Mouse (Mus musculus) G1E (cell line): ENCODE data around the gene 2010003K11Rik. TPM values are rescaled to one million over a fixed set of nuclear protein-coding genes. Genes with fewer than 3 reads are reported as not detected.

Experiments used
- ATAC-seq: 2 replicates; pipeline ENCODE4 v1.8.0; 2016; ENCODE audit warnings: mild to moderate bottlenecking; ENCODE audit not compliant: insufficient number of reproducible peaks, poor library complexity, low FRiP score, severe bottlenecking; ENCODE audit errors: extremely low read depth
- DNase-seq: peaks from one replicate; pipeline ENCODE4 v3.0.0; 2012; ENCODE audit warnings: low spot score
- H3K27me3 ChIP-seq: 2 replicates; pipeline ENCODE4 v1.6.1; 2012; ENCODE audit warnings: mild to moderate bottlenecking, low read length, inconsistent platforms; ENCODE audit not compliant: insufficient read depth
- H3K36me3 ChIP-seq: replicated peaks from 2 replicates; pipeline ENCODE3; 2012; ENCODE audit warnings: mild to moderate bottlenecking, inconsistent platforms
- H3K4me1 ChIP-seq: 2 replicates; pipeline ENCODE4 v1.6.1; 2012; ENCODE audit warnings: low read depth, low read length, inconsistent platforms, mixed read lengths; ENCODE audit not compliant: insufficient read depth
- H3K4me3 ChIP-seq: 2 replicates; pipeline ENCODE4 v1.5.1; 2012; ENCODE audit warnings: low read depth, mild to moderate bottlenecking, inconsistent platforms, low read length, moderate library complexity, mixed read lengths
- H3K9me3 ChIP-seq: replicated peaks from 2 replicates; pipeline ENCODE4 v1.6.1; 2012; ENCODE audit warnings: inconsistent platforms
- CTCF ChIP-seq: IDR thresholded peaks from 2 replicates; pipeline ENCODE4 v1.5.1; 2012; ENCODE audit warnings: low read depth, low read length, inconsistent platforms, mixed read lengths
- GATA1 ChIP-seq: IDR thresholded peaks from 2 replicates; pipeline ENCODE4 v1.6.1; 2012; ENCODE audit warnings: borderline replicate concordance, low read length, inconsistent platforms, mixed read lengths
- GATA2 ChIP-seq: IDR thresholded peaks from 2 replicates; pipeline ENCODE4 v1.6.1; 2012; ENCODE audit warnings: low read depth, low read length, inconsistent platforms, borderline replicate concordance
- POLR2AphosphoS5 ChIP-seq: IDR thresholded peaks from 2 replicates; pipeline ENCODE4 v1.6.1; 2012; ENCODE audit warnings: low read depth, low read length, inconsistent platforms; ENCODE audit not compliant: insufficient replicate concordance
- TAL1 ChIP-seq: conservative IDR thresholded peaks from 2 replicates; pipeline ENCODE4 v1.6.1; 2012; ENCODE audit warnings: low read depth, low read length, inconsistent platforms, mixed read lengths
- polyA plus RNA-seq: library from polyadenylated mRNA; stranded (reverse); fragments of >175 nt; gene quantifications from 2 replicates; pipeline ENCODE4 v1.2.3, GENCODE M21; 2012
- total RNA-seq, 2 experiments: library from RNA; stranded (forward) in 1 of 2; stranded (reverse) in 1 of 2; fragments of 200-1000 nt in 1 of 2; fragments of >200 nt in 1 of 2; fragmentation: Nextera tagmentation in 1 of 2; gene quantifications; 2 replicates each; pipeline ENCODE4 v1.2.3; 2014 to 2017

2010003K11Rik gene
- total RNA-seq (2014; fragmentation: Nextera tagmentation) (not detected in 2 replicates), total RNA-seq (2017) (0.11 TPM in 1 of 2 replicates, not detected in the other), polyA plus RNA-seq (not detected in 2 replicates)

GRCm38 (mm10) chr19:4498062-4498933 is at the start of gene 2010003K11Rik:
2010003K11Rik (minus strand) TSS chr19:4498583.
- DNase-seq (no peak), ATAC-seq (no peak)
- Histone ChIP-seq H3K36me3 (no peaks in the 10 kb centered on the region), H3K9me3 (no peaks in the 10 kb centered on the region), H3K4me1 (peaks cover 7% of the 10 kb centered on the region), H3K4me3 (no peak within 1 kb of the TSS), H3K27me3 (peaks cover 17% of the 10 kb centered on the region)
- TF ChIP-seq TAL1 (no peak), POLR2AphosphoS5 (no peak)

GRCm38 (mm10) chr19:4547801-4548200 is 49.4 kb upstream of the 2010003K11Rik start:
- Histone ChIP-seq H3K27me3 (peaks cover 3% of the 10 kb centered on the region; the same call in 1 of the 2 replicates), H3K36me3 (no peaks in the 10 kb centered on the region), H3K4me1 (no peaks in the 10 kb centered on the region), H3K4me3 (no peak overlapping the region), H3K9me3 (no peaks in the 10 kb centered on the region)
- DNase-seq (no peak), ATAC-seq (no peak)
- no peak for TF ChIP-seq TAL1
- no peak for TF ChIP-seq GATA1
- no peak for TF ChIP-seq POLR2AphosphoS5
- no peak for TF ChIP-seq CTCF
- TF ChIP-seq GATA2 = no peak

DNA sequence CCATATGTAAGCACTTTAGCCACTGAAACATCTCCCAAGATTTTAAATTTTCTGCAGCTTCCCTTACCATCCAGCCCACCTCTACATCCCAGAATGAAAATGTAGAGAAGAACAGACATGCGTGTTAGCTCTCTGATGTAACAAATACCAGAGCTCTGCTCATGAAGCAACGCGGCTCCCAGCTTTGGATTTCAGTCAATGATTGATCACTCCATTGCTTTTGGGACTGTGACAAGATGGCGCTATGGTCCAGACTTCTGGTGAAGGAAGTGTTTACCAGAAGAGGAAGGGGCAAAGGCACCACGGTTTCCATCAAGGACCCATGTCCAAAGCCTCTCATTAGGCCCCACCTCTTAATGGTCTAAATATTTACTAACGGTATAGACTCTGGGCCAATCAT is 47.5 kb upstream of the 2010003K11Rik start:
- H3K36me3 ChIP-seq = no peaks in the 10 kb centered on the region
- H3K4me1 ChIP-seq = no peaks in the 10 kb centered on the region
- no peaks in the 10 kb centered on the region for H3K9me3 ChIP-seq
- DNase-seq (no peak), ATAC-seq (no peak)
- TF ChIP-seq POLR2AphosphoS5 = no peak
- TF ChIP-seq GATA1 = no peak
- TF ChIP-seq GATA2 = no peak
- no peak for TF ChIP-seq CTCF
- no peak for TF ChIP-seq TAL1
- peaks cover 7% of the 10 kb centered on the region for H3K27me3 ChIP-seq
- H3K4me3 ChIP-seq = no peak overlapping the region

- ATAC-seq (no peak), DNase-seq (no peak)
- TF ChIP-seq TAL1 (no peak), CTCF (no peak), POLR2AphosphoS5 (no peak), GATA1 (no peak), GATA2 (no peak)
- H3K27me3 ChIP-seq = peaks cover 7% of the 10 kb centered on the region
- no peaks in the 10 kb centered on the region for H3K4me1 ChIP-seq
- H3K9me3 ChIP-seq = no peaks in the 10 kb centered on the region
- no peak overlapping the region for H3K4me3 ChIP-seq
- H3K36me3 ChIP-seq = no peaks in the 10 kb centered on the region
Observed at GRCm38 (mm10) chr19:4545091-4545490, 46.7 kb upstream of the 2010003K11Rik start.

DNA sequence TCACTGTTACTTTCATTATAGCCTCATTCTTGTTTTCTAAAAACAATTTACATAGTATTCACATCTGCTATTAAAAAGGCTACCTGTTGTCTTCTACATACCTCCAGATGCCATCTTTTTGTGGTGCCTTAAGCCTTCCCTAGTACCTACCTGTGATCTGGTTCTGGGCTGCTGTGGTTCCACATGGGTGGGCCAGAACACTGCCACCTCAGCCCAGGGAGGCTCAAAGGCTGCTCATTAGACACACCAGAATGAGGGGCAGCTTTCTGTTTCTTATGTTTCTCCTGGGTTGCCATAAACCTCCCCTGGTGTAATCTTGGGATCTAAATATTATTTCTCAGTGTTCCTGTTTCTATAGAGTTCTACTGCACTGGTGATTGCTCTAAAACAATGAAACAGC is 43.7 kb upstream of the 2010003K11Rik start:
- ATAC-seq = no peak
- no peaks in the 10 kb centered on the region for H3K4me1 ChIP-seq
- H3K4me3 ChIP-seq = no peak overlapping the region
- no peak for DNase-seq
- no peaks in the 10 kb centered on the region for H3K9me3 ChIP-seq
- no peaks in the 10 kb centered on the region for H3K36me3 ChIP-seq
- TF ChIP-seq TAL1 = no peak
- no peak for TF ChIP-seq GATA2
- no peak for TF ChIP-seq CTCF
- no peak for TF ChIP-seq POLR2AphosphoS5
- TF ChIP-seq GATA1 = no peak
- peaks cover 4% of the 10 kb centered on the region; the same call in 1 of the 2 replicates for H3K27me3 ChIP-seq

GRCm38 (mm10) chr19:4540992-4541391 is 42.6 kb upstream of the 2010003K11Rik start:
- no peaks in the 10 kb centered on the region for H3K4me1 ChIP-seq

More at GRCm38 (mm10) chr19:4540992-4541391, 42.6 kb upstream of the 2010003K11Rik start:
- Histone ChIP-seq H3K27me3 (peaks cover 4% of the 10 kb centered on the region; the same call in 1 of the 2 replicates), H3K4me3 (no peak overlapping the region), H3K36me3 (no peaks in the 10 kb centered on the region), H3K9me3 (no peaks in the 10 kb centered on the region)
- DNase-seq (no peak), ATAC-seq (no peak)
- TF ChIP-seq POLR2AphosphoS5 (no peak), GATA2 (no peak), CTCF (no peak), GATA1 (no peak), TAL1 (no peak)
